Mouse (Mus musculus): ENCODE data around the gene Sec16b. TPM values are rescaled to one million over a fixed set of nuclear protein-coding genes. Genes with fewer than 3 reads are reported as not detected.

Gene Sec16b
- polyA plus RNA-seq, 1 experiment from 2014 or later, result 17.5 TPM

- no peaks in the 10 kb centered on the region for H3K36me3 ChIP-seq (ENCODE audit: control insufficient read depth, insufficient read depth, low read length)
- H3K4me1 ChIP-seq (ENCODE audit: control insufficient read depth, insufficient read depth, low read length), result no peaks in the 10 kb centered on the region
- no peak overlapping the region for H3K4me2 ChIP-seq (ENCODE audit: low read depth, low read length)
- no peak for ATAC-seq
- H3K9ac ChIP-seq (ENCODE audit: low read depth, low read length), result no peak overlapping the region
- H3K27ac ChIP-seq (ENCODE audit: low read length), result no peak overlapping the region
- H3K27me3 ChIP-seq (replicated peaks; ENCODE audit: control insufficient read depth, insufficient read depth, low read length), result no peaks in the 10 kb centered on the region
- no peak overlapping the region for H3K4me3 ChIP-seq (ENCODE audit: low read length)
- 79% methylated on average over 8 of the region's 8 CpGs for WGBS
- no peaks in the 10 kb centered on the region for H3K9me3 ChIP-seq (ENCODE audit: control insufficient read depth, low read length)
These were observed 61.3 kb downstream of the Sec16b start for GRCm38 (mm10) chr1:157567819-157568218.

- Histone ChIP-seq H3K27me3 (replicated peaks; ENCODE audit: control insufficient read depth, insufficient read depth, low read length) (no peaks in the 10 kb centered on the region), H3K4me3 (ENCODE audit: low read length) (no peak overlapping the region), H3K36me3 (ENCODE audit: control insufficient read depth, insufficient read depth, low read length) (no peaks in the 10 kb centered on the region), H3K4me2 (ENCODE audit: low read depth, low read length) (no peak overlapping the region), H3K27ac (ENCODE audit: low read length) (no peak overlapping the region), H3K9ac (ENCODE audit: low read depth, low read length) (no peak overlapping the region), H3K4me1 (ENCODE audit: control insufficient read depth, insufficient read depth, low read length) (no peaks in the 10 kb centered on the region), H3K9me3 (ENCODE audit: control insufficient read depth, low read length) (no peaks in the 10 kb centered on the region)
- 85% methylated on average over 5 of the region's 5 CpGs for WGBS
- ATAC-seq, result no peak
These were observed 62.9 kb downstream of the Sec16b start for GRCm38 (mm10) chr1:157569263-157570090.

- Histone ChIP-seq H3K4me2 (ENCODE audit: low read depth, low read length) (no peak overlapping the region), H3K36me3 (ENCODE audit: control insufficient read depth, insufficient read depth, low read length) (no peaks in the 10 kb centered on the region), H3K4me1 (ENCODE audit: control insufficient read depth, insufficient read depth, low read length) (no peaks in the 10 kb centered on the region), H3K27me3 (replicated peaks; ENCODE audit: control insufficient read depth, insufficient read depth, low read length) (no peaks in the 10 kb centered on the region), H3K9ac (ENCODE audit: low read depth, low read length) (no peak overlapping the region), H3K9me3 (ENCODE audit: control insufficient read depth, low read length) (no peaks in the 10 kb centered on the region), H3K4me3 (ENCODE audit: low read length) (no peak overlapping the region), H3K27ac (ENCODE audit: low read length) (no peak overlapping the region)
- no peak for ATAC-seq
- whole genome bisulfite sequencing, result 85% methylated on average over 3 of the region's 3 CpGs
These were observed 68.8 kb downstream of the Sec16b start for GRCm38 (mm10) chr1:157575316-157575715.

DNA sequence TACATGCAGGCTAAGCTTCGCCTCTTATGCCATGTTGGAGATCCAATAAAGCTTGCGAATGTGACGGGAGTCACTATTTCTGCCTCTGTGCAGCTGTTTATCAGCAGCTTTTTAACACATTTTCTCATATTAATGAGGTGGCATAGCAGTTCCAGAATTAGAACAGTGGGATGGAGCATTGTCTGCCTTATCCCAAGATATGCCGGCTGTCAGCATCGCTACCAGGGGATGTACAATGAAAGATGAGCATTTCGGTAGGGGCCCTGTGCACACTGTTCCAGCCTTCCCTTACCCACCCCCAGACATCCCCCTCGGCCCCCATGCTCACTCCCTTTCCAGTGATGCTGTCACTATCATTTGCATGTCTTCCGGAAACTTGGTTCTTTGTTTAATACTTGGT lies 71.8 kb downstream of the Sec16b start:
- Histone ChIP-seq H3K9ac (ENCODE audit: low read depth, low read length) (no peak overlapping the region), H3K9me3 (ENCODE audit: control insufficient read depth, low read length) (no peaks in the 10 kb centered on the region), H3K27me3 (replicated peaks; ENCODE audit: control insufficient read depth, insufficient read depth, low read length) (no peaks in the 10 kb centered on the region), H3K4me2 (ENCODE audit: low read depth, low read length) (no peak overlapping the region), H3K4me3 (ENCODE audit: low read length) (no peak overlapping the region), H3K36me3 (ENCODE audit: control insufficient read depth, insufficient read depth, low read length) (no peaks in the 10 kb centered on the region), H3K4me1 (ENCODE audit: control insufficient read depth, insufficient read depth, low read length) (no peaks in the 10 kb centered on the region), H3K27ac (ENCODE audit: low read length) (no peak overlapping the region)
- WGBS, result 89% methylated on average over 8 of the region's 8 CpGs
- no peak for ATAC-seq

GRCm38 (mm10) chr1:157586556-157586955 lies 80.0 kb downstream of the Sec16b start:
- H3K27ac ChIP-seq (ENCODE audit: low read length), result no peak overlapping the region
- no peaks in the 10 kb centered on the region for H3K9me3 ChIP-seq (ENCODE audit: control insufficient read depth, low read length)
- H3K36me3 ChIP-seq (ENCODE audit: control insufficient read depth, insufficient read depth, low read length), result no peaks in the 10 kb centered on the region
- WGBS, result 77% methylated on average over 5 of the region's 5 CpGs
- no peaks in the 10 kb centered on the region for H3K4me1 ChIP-seq (ENCODE audit: control insufficient read depth, insufficient read depth, low read length)
- no peak for ATAC-seq
- H3K4me3 ChIP-seq (ENCODE audit: low read length), result no peak overlapping the region
- H3K27me3 ChIP-seq (replicated peaks; ENCODE audit: control insufficient read depth, insufficient read depth, low read length), result no peaks in the 10 kb centered on the region
- H3K9ac ChIP-seq (ENCODE audit: low read depth, low read length), result no peak overlapping the region
- H3K4me2 ChIP-seq (ENCODE audit: low read depth, low read length), result no peak overlapping the region

DNA sequence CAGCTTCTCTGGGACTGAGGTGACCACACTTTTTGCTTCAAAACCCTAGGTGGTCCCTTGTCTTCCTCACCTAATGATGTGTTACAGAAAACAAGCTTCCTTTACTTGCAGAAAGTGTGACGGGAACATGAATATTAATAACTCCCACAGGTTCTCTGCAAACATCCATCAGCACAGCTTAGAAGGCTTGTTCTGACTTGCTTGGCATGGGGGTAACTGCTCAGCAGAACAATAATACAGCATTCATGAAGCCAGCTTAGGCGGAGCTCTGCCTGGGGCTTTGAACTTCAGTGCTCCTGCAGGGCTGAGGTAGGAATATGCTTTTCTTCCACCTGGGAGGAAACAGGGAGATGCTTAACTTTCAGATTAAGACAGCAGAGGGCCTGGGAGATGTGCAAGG lies 85.5 kb downstream of the Sec16b start:
- Histone ChIP-seq H3K27me3 (replicated peaks; ENCODE audit: control insufficient read depth, insufficient read depth, low read length) (no peaks in the 10 kb centered on the region), H3K4me2 (ENCODE audit: low read depth, low read length) (no peak overlapping the region), H3K9me3 (ENCODE audit: control insufficient read depth, low read length) (no peaks in the 10 kb centered on the region), H3K4me3 (ENCODE audit: low read length) (no peak overlapping the region), H3K27ac (ENCODE audit: low read length) (no peak overlapping the region), H3K9ac (ENCODE audit: low read depth, low read length) (no peak overlapping the region), H3K4me1 (ENCODE audit: control insufficient read depth, insufficient read depth, low read length) (no peaks in the 10 kb centered on the region), H3K36me3 (ENCODE audit: control insufficient read depth, insufficient read depth, low read length) (no peaks in the 10 kb centered on the region)
- ATAC-seq, result no peak
- WGBS, result 61% methylated on average over 2 of the region's 2 CpGs

- H3K4me1 ChIP-seq (ENCODE audit: control insufficient read depth, insufficient read depth, low read length), result no peaks in the 10 kb centered on the region
- H3K9me3 ChIP-seq (ENCODE audit: control insufficient read depth, low read length), result no peaks in the 10 kb centered on the region
- 64% methylated on average over 5 of the region's 5 CpGs for WGBS
- no peak overlapping the region for H3K4me3 ChIP-seq (ENCODE audit: low read length)
- peak; percentile 90 for ATAC-seq
- H3K27me3 ChIP-seq (replicated peaks; ENCODE audit: control insufficient read depth, insufficient read depth, low read length), result no peaks in the 10 kb centered on the region
- H3K4me2 ChIP-seq (ENCODE audit: low read depth, low read length), result no peak overlapping the region
- H3K36me3 ChIP-seq (ENCODE audit: control insufficient read depth, insufficient read depth, low read length), result no peaks in the 10 kb centered on the region
- no peak overlapping the region for H3K9ac ChIP-seq (ENCODE audit: low read depth, low read length)
- H3K27ac ChIP-seq (ENCODE audit: low read length), result no peak overlapping the region
These were observed 88.0 kb downstream of the Sec16b start for GRCm38 (mm10) chr1:157594561-157594960.

- H3K36me3 ChIP-seq (ENCODE audit: control insufficient read depth, insufficient read depth, low read length), result no peaks in the 10 kb centered on the region
- no peak for ATAC-seq
- no peak overlapping the region for H3K4me2 ChIP-seq (ENCODE audit: low read depth, low read length)
- no peaks in the 10 kb centered on the region for H3K27me3 ChIP-seq (replicated peaks; ENCODE audit: control insufficient read depth, insufficient read depth, low read length)
- WGBS, result 83% methylated on average over 9 of the region's 9 CpGs
- no peaks in the 10 kb centered on the region for H3K4me1 ChIP-seq (ENCODE audit: control insufficient read depth, insufficient read depth, low read length)
- H3K9me3 ChIP-seq (ENCODE audit: control insufficient read depth, low read length), result no peaks in the 10 kb centered on the region
- no peak overlapping the region for H3K27ac ChIP-seq (ENCODE audit: low read length)
- no peak overlapping the region for H3K4me3 ChIP-seq (ENCODE audit: low read length)
- no peak overlapping the region for H3K9ac ChIP-seq (ENCODE audit: low read depth, low read length)
These were observed 88.6 kb downstream of the Sec16b start for GRCm38 (mm10) chr1:157595165-157595564.

DNA sequence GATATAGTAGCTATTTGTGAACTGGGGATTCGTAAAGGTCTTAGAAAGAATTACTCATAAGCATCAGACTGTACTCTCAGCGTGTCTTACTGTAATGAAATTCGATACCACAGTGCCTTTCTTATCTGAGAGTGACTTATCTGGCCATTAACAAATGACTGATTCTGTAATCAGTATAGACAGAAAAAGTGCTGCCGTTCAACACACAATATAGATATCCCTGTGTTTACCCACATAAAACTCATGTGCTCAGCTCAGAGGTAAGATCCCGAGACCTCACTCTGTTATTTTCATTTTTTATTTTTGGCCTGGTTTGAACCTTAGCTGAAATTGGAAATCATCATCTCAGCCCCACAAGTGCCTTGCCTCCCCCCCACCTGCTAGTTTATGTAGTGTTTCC lies 98.0 kb downstream of the Sec16b start:
- WGBS, result 47% methylated on average over 5 of the region's 5 CpGs
- H3K9me3 ChIP-seq (ENCODE audit: control insufficient read depth, low read length), result no peaks in the 10 kb centered on the region
- H3K9ac ChIP-seq (ENCODE audit: low read depth, low read length), result no peak overlapping the region
- no peak for ATAC-seq
- H3K4me3 ChIP-seq (ENCODE audit: low read length), result no peak overlapping the region
- H3K27ac ChIP-seq (ENCODE audit: low read length), result no peak overlapping the region
- no peaks in the 10 kb centered on the region for H3K27me3 ChIP-seq (replicated peaks; ENCODE audit: control insufficient read depth, insufficient read depth, low read length)
- H3K4me1 ChIP-seq (ENCODE audit: control insufficient read depth, insufficient read depth, low read length), result no peaks in the 10 kb centered on the region
- H3K36me3 ChIP-seq (ENCODE audit: control insufficient read depth, insufficient read depth, low read length), result no peaks in the 10 kb centered on the region
- H3K4me2 ChIP-seq (ENCODE audit: low read depth, low read length), result no peak overlapping the region

Measured in intestine, embryonic 16.5 days (tissue).